Mouse (Mus musculus) limb, embryonic 14.5 days (tissue): ENCODE results near the gene Cers1. TPM values are rescaled to one million over a fixed set of nuclear protein-coding genes. Genes with fewer than 3 reads are reported as not detected.

Experiments
- ATAC-seq: fragments of 200-750 bp; cut with Nextera tagmentation; 2 replicates; pipeline ENCODE4 v1.8.0; 2017; ENCODE audit warnings: low read depth, moderate number of reproducible peaks, moderate TSS enrichment; ENCODE audit not compliant: low FRiP score
- DNase-seq: peaks from one replicate; pipeline ENCODE4 v3.0.0-alpha.2; 2015; ENCODE audit warnings: low spot score
- H3K27ac ChIP-seq: fragments of 300-500 bp; sonication (generic); replicated peaks from 2 replicates; pipeline ENCODE4 v1.5.1; 2014; ENCODE audit warnings: low read depth, mild to moderate bottlenecking, low read length, moderate library complexity, mixed read lengths
- H3K27me3 ChIP-seq: fragments of 300-500 bp; sonication (generic); 2 replicates; pipeline ENCODE4 v1.6.1; 2014; ENCODE audit warnings: low read length, mixed read lengths; ENCODE audit not compliant: control insufficient read depth, insufficient read depth
- H3K36me3 ChIP-seq: fragments of 300-500 bp; sonication (generic); 2 replicates; pipeline ENCODE4 v1.6.1; 2014; ENCODE audit warnings: mild to moderate bottlenecking, low read length, moderate library complexity, mixed read lengths; ENCODE audit not compliant: control insufficient read depth, insufficient read depth
- H3K4me1 ChIP-seq: fragments of 300-500 bp; sonication (generic); 2 replicates; pipeline ENCODE4 v1.6.1; 2014; ENCODE audit warnings: antibody characterized with exemption, low read length, mixed read lengths; ENCODE audit not compliant: control insufficient read depth, insufficient read depth
- H3K4me2 ChIP-seq: fragments of 300-500 bp; sonication (generic); replicated peaks from 2 replicates; pipeline ENCODE4 v1.6.1; 2014; ENCODE audit warnings: low read depth, mild to moderate bottlenecking, low read length, moderate library complexity; ENCODE audit not compliant: severe bottlenecking
- H3K4me3 ChIP-seq: fragments of 300-500 bp; sonication (generic); replicated peaks from 2 replicates; pipeline ENCODE4 v1.5.1; 2014; ENCODE audit warnings: low read length
- H3K9ac ChIP-seq: fragments of 300-500 bp; sonication (generic); 2 replicates; pipeline ENCODE4 v1.6.1; 2014; ENCODE audit warnings: mild to moderate bottlenecking, low read depth, low read length, moderate library complexity; ENCODE audit not compliant: severe bottlenecking
- H3K9me3 ChIP-seq: fragments of 300-500 bp; sonication (generic); 2 replicates; pipeline ENCODE4 v1.6.1; 2016; ENCODE audit warnings: low read length; ENCODE audit not compliant: control insufficient read depth
- POLR2A ChIP-seq: fragments of 200-500 bp; IDR thresholded peaks from 2 replicates; pipeline ENCODE4 v1.8.0; 2012; ENCODE audit warnings: inconsistent platforms, mild to moderate bottlenecking, moderate library complexity, borderline replicate concordance; ENCODE audit not compliant: insufficient read depth, insufficient read length; ENCODE audit errors: extremely low read depth
- WGBS: fragments of 180-500 bp; shearing (Covaris S2); extraction: QIAGEN DNeasy Blood & Tissue Kit; methylation state at CpG from one replicate; pipeline ENCODE4 v1.1.7; 2014; 5-methylcytosine and 5-hydroxymethylcytosine counted together
- polyA plus RNA-seq, 2 experiments: library from polyadenylated mRNA; depleted of rRNA in 1 of 2; stranded (reverse) in 1 of 2; unstranded in 1 of 2; fragments of >200 nt; fragmentation: Nextera tagmentation in 1 of 2; extraction: Ambion mirVana in 1 of 2; gene quantifications; 2 replicates each; pipeline versions ENCODE4 v1.2.1 to v1.2.3; 2012 to 2014

The Cers1 gene
- polyA plus RNA-seq (2012; rRNA removed): 12.4 and 22.0 TPM in 2 replicates
- 12.0 and 12.9 TPM in 2 replicates for polyA plus RNA-seq (2014; fragmentation: Nextera tagmentation; extraction: Ambion mirVana)

GRCm38 (mm10) chr8:70315624-70316510 lies at the start of gene Cers1:
Cers1 (plus strand) TSS chr8:70315775.
- peaks cover 38% of the 10 kb centered on the region for H3K36me3 ChIP-seq
- H3K4me1 ChIP-seq: peaks cover 22% of the 10 kb centered on the region
- peak within 1 kb of the TSS; percentile 75 for H3K4me2 ChIP-seq
- WGBS: 4% methylated on average over 57 of the region's 66 CpGs
- H3K4me3 ChIP-seq: peak within 1 kb of the TSS; percentile 54
- no peaks in the 10 kb centered on the region for H3K27me3 ChIP-seq
- H3K27ac ChIP-seq: peak within 1 kb of the TSS; percentile 73
- peak; percentile 79 for DNase-seq
- H3K9ac ChIP-seq: peak within 1 kb of the TSS; percentile 66
- peak; percentile 77 for ATAC-seq
- H3K9me3 ChIP-seq: no peaks in the 10 kb centered on the region
- 0 out of 2 replicates have a peak, but pooled peaks have one; percentile 34 for TF ChIP-seq POLR2A

- TF ChIP-seq POLR2A: no peak
- H3K4me2 ChIP-seq: no peak overlapping the region
- WGBS: 80% methylated on average over 3 of the region's 3 CpGs
- no peak overlapping the region for H3K27ac ChIP-seq
- DNase-seq (no peak), ATAC-seq (no peak)
- H3K9me3 ChIP-seq: no peaks in the 10 kb centered on the region
- no peaks in the 10 kb centered on the region for H3K27me3 ChIP-seq
- H3K36me3 ChIP-seq: peaks cover 30% of the 10 kb centered on the region
- H3K4me3 ChIP-seq: no peak overlapping the region
- H3K9ac ChIP-seq: no peak overlapping the region
- H3K4me1 ChIP-seq: no peaks in the 10 kb centered on the region
Observed at GRCm38 (mm10) chr8:70267674-70268073, 47.9 kb upstream of the Cers1 start.

GRCm38 (mm10) chr8:70268311-70268710 lies 47.3 kb upstream of the Cers1 start:
- 64% methylated on average over 5 of the region's 5 CpGs for WGBS
- H3K9me3 ChIP-seq: no peaks in the 10 kb centered on the region
- no peak overlapping the region for H3K4me2 ChIP-seq
- H3K27me3 ChIP-seq: no peaks in the 10 kb centered on the region
- no peak overlapping the region for H3K27ac ChIP-seq
- ATAC-seq (no peak), DNase-seq (no peak)
- H3K9ac ChIP-seq: no peak overlapping the region
- H3K4me3 ChIP-seq: no peak overlapping the region
- no peaks in the 10 kb centered on the region for H3K4me1 ChIP-seq
- H3K36me3 ChIP-seq: peaks cover 23% of the 10 kb centered on the region
- no peak for TF ChIP-seq POLR2A

GRCm38 (mm10) chr8:70268799-70269565 lies 46.6 kb upstream of the Cers1 start:
- no peak for ATAC-seq
- peaks cover 17% of the 10 kb centered on the region for H3K36me3 ChIP-seq
- WGBS: 53% methylated on average over 11 of the region's 11 CpGs
- no peaks in the 10 kb centered on the region for H3K9me3 ChIP-seq
- no peak overlapping the region for H3K4me2 ChIP-seq
- no peaks in the 10 kb centered on the region for H3K27me3 ChIP-seq
- TF ChIP-seq POLR2A: no peak
- no peaks in the 10 kb centered on the region for H3K4me1 ChIP-seq
- no peak overlapping the region for H3K9ac ChIP-seq
- no peak overlapping the region for H3K27ac ChIP-seq
- H3K4me3 ChIP-seq: no peak overlapping the region
- DNase-seq: no peak

- H3K36me3 ChIP-seq: no peaks in the 10 kb centered on the region
- no peak overlapping the region for H3K9ac ChIP-seq
- DNase-seq (no peak), ATAC-seq (no peak)
- H3K27ac ChIP-seq: no peak overlapping the region
- no peak for TF ChIP-seq POLR2A
- no peaks in the 10 kb centered on the region for H3K9me3 ChIP-seq
- no peak overlapping the region for H3K4me2 ChIP-seq
- WGBS: 40% methylated on average over 3 of the region's 3 CpGs
- H3K4me1 ChIP-seq: no peaks in the 10 kb centered on the region
- H3K27me3 ChIP-seq: no peaks in the 10 kb centered on the region
- no peak overlapping the region for H3K4me3 ChIP-seq
Observed at GRCm38 (mm10) chr8:70272949-70273348, 42.6 kb upstream of the Cers1 start.
